In genomic region chr9:104256085-104256484, GRCm38 (mm10) we compare ENCODE assay signal across 17 mouse cellular contexts.
"Had no signal": no experiment of that assay in that cellular context is flagged by ENCODE, and none has a peak within 500 bp of the region (broad histone marks: within the 10 kb centered on the region; RNA-seq: fewer than 3 reads in every experiment).

No protein-coding gene starts in this region.

- H3K27ac ChIP-seq: lung, embryonic 15.5 days; macrophage; midbrain, embryonic 13.5 days; midbrain, embryonic 15.5 days; neural tube, embryonic 12.5 days; stomach, embryonic 15.5 days; stomach, postnatal 0 days had no signal

- H3K9ac ChIP-seq: lung, embryonic 15.5 days; midbrain, embryonic 13.5 days; midbrain, embryonic 15.5 days; neural tube, embryonic 12.5 days; stomach, embryonic 15.5 days had no signal

- DNase-seq: lung, adult 2 months; lung, postnatal 14 days; lung, postnatal 36 days; right cerebral cortex, postnatal 14 days; thymus, adult 2 months; thymus, postnatal 25 days; thymus, postnatal 4 days had no signal

- H3K36me3 ChIP-seq: lung, embryonic 15.5 days; midbrain, embryonic 13.5 days; midbrain, embryonic 15.5 days; neural tube, embryonic 12.5 days; stomach, embryonic 15.5 days had no signal

- H3K9me3 ChIP-seq: lung, embryonic 15.5 days; megakaryocyte, embryonic 14.5 days; midbrain, embryonic 13.5 days; midbrain, embryonic 15.5 days; neural tube, embryonic 12.5 days; stomach, embryonic 15.5 days had no signal

- H3K27me3 ChIP-seq: lung, embryonic 15.5 days; megakaryocyte, embryonic 14.5 days; midbrain, embryonic 13.5 days; midbrain, embryonic 15.5 days; neural tube, embryonic 12.5 days; stomach, embryonic 15.5 days had no signal

- H3K4me2 ChIP-seq: lung, embryonic 15.5 days; midbrain, embryonic 11.5 days; midbrain, embryonic 13.5 days; midbrain, embryonic 15.5 days; neural tube, embryonic 12.5 days; stomach, embryonic 15.5 days had no signal

- ATAC-seq: lung, postnatal 0 days; midbrain, embryonic 13.5 days; midbrain, embryonic 15.5 days had no signal

- H3K4me3 ChIP-seq: lung, embryonic 15.5 days; megakaryocyte, embryonic 14.5 days; midbrain, embryonic 13.5 days; midbrain, embryonic 15.5 days; neural tube, embryonic 12.5 days; stomach, embryonic 15.5 days had no signal
